Mouse (Mus musculus) megakaryocyte, embryonic 14.5 days (primary cell): ENCODE measurements at regions not wholly inside any gene's neighbourhood (a gene's known extent, or its start where the extent isn't known, plus 50 kb on each side); places are given as distances from the start of the nearest gene placed in this dataset.
"Not testable (repeated sequence)": the region's sequence is repeated elsewhere in the genome, so short reads cannot be mapped to it uniquely, and the experiment has no call there.

Source experiments
- H3K27me3 ChIP-seq: replicated peaks from 2 replicates; pipeline ENCODE3; 2012; ENCODE audit warnings: inconsistent platforms
- H3K36me3 ChIP-seq: replicated peaks from 2 replicates; pipeline ENCODE3; 2012; ENCODE audit warnings: low read length, inconsistent platforms, mixed read lengths
- H3K4me1 ChIP-seq: 2 replicates; pipeline ENCODE4 v1.6.1; 2012; ENCODE audit warnings: inconsistent platforms
- H3K4me3 ChIP-seq: replicated peaks from 2 replicates; pipeline ENCODE3; 2012; ENCODE audit warnings: moderate library complexity, mild to moderate bottlenecking, inconsistent platforms
- H3K9me3 ChIP-seq: 2 replicates; pipeline ENCODE4 v1.6.1; 2012; ENCODE audit warnings: inconsistent platforms
- FLI1 ChIP-seq: IDR thresholded peaks from 2 replicates; pipeline ENCODE4 v1.6.1; 2012; ENCODE audit warnings: low read length, inconsistent platforms, mixed read lengths
- GATA1 ChIP-seq: IDR thresholded peaks from 3 replicates; pipeline ENCODE4 v1.6.1; 2012; ENCODE audit warnings: mixed read lengths, low read length, inconsistent platforms, borderline replicate concordance

GRCm38 (mm10) chr13:81008864-81009766, 125.9 kb downstream of the Arrdc3 start:
- Histone ChIP-seq H3K36me3 (no peaks in the 10 kb centered on the region), H3K9me3 (no peaks in the 10 kb centered on the region; the same call in 1 of the 2 replicates), H3K27me3 (no peaks in the 10 kb centered on the region), H3K4me1 (no peaks in the 10 kb centered on the region), H3K4me3 (no peak overlapping the region)
- TF ChIP-seq GATA1 (no peak), FLI1 (no peak)

GRCm38 (mm10) chr13:81013953-81014352, 130.8 kb downstream of the Arrdc3 start:
- Histone ChIP-seq H3K4me3 (no peak overlapping the region), H3K4me1 (no peaks in the 10 kb centered on the region), H3K9me3 (no peaks in the 10 kb centered on the region; the same call in 1 of the 2 replicates), H3K36me3 (no peaks in the 10 kb centered on the region), H3K27me3 (no peaks in the 10 kb centered on the region)
- TF ChIP-seq GATA1 (no peak), FLI1 (no peak)

- Histone ChIP-seq H3K4me3 (no peak overlapping the region), H3K4me1 (no peaks in the 10 kb centered on the region), H3K36me3 (no peaks in the 10 kb centered on the region), H3K9me3 (0 out of 2 replicates have a peak, but pooled peaks cover 6% of the 10 kb centered on the region), H3K27me3 (no peaks in the 10 kb centered on the region)
- TF ChIP-seq GATA1 = no peak
- TF ChIP-seq FLI1 = no peak
Observed at GRCm38 (mm10) chr13:81020106-81020747, 137.0 kb downstream of the Arrdc3 start.

DNA sequence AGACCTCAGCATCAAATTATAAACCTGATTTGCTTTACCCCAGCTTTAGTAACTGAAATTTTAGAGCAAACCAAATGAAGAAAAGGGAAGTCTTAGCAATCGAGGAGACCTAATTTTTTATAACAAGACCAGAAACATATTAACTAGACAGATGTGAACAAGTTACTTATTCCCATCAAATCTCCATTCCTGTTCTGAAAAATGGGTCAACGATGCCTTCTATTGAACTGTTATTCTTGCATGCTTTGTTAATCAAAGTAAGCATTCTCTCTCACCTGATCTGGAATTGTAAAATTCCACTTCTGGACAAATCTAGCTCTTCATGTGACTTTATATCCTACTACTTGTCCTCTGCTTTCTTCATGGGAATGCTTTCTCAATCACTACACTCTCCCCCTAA, 137.6 kb downstream of the Arrdc3 start:
- H3K4me1 ChIP-seq = no peaks in the 10 kb centered on the region
- no peaks in the 10 kb centered on the region for H3K27me3 ChIP-seq
- no peak overlapping the region for H3K4me3 ChIP-seq
- TF ChIP-seq FLI1 (no peak), GATA1 (no peak)
- no peaks in the 10 kb centered on the region for H3K36me3 ChIP-seq
- H3K9me3 ChIP-seq = peaks cover 11% of the 10 kb centered on the region; the same call in 1 of the 2 replicates

- no peak overlapping the region for H3K4me3 ChIP-seq
- H3K36me3 ChIP-seq = no peaks in the 10 kb centered on the region
- H3K4me1 ChIP-seq = no peaks in the 10 kb centered on the region
- TF ChIP-seq FLI1 (no peak), GATA1 (no peak)
- H3K27me3 ChIP-seq = no peaks in the 10 kb centered on the region
- H3K9me3 ChIP-seq = peaks cover 13% of the 10 kb centered on the region; the same call in 1 of the 2 replicates
Observed at GRCm38 (mm10) chr13:81022410-81022809, 139.2 kb downstream of the Arrdc3 start.

- H3K9me3 ChIP-seq = peaks cover 21% of the 10 kb centered on the region
Observed at GRCm38 (mm10) chr13:81025241-81025760, 142.1 kb downstream of the Arrdc3 start.

DNA sequence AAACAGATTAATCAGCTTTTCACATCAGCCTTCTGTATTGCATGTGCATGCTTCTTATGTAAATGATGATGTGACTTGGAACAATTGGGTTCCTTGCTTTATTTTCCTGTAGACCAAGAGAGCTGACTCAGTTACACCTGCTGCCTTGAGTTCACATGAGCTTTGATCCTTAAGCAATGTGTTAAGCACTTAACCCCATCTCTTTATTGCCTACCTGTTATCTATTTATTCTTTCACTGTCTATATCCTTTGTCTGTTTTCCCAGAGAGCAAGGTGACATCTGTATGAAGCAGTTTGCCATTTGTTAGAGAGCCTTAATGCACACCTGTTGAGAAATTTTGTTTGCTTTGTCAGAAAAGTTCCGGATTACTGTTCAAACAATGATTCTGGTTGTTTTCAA, 154.1 kb downstream of the Arrdc3 start:
- H3K27me3 ChIP-seq = no peaks in the 10 kb centered on the region
- H3K9me3 ChIP-seq = 0 out of 2 replicates have a peak, but pooled peaks cover 5% of the 10 kb centered on the region
- H3K36me3 ChIP-seq = no peaks in the 10 kb centered on the region
- no peaks in the 10 kb centered on the region for H3K4me1 ChIP-seq
- no peak overlapping the region for H3K4me3 ChIP-seq
- TF ChIP-seq FLI1 (no peak), GATA1 (no peak)

More at GRCm38 (mm10) chr13:81025241-81025760, 142.1 kb downstream of the Arrdc3 start:
- not testable (repeated sequence) for H3K27me3 ChIP-seq, H3K36me3 ChIP-seq, H3K4me3 ChIP-seq, H3K4me1 ChIP-seq

DNA sequence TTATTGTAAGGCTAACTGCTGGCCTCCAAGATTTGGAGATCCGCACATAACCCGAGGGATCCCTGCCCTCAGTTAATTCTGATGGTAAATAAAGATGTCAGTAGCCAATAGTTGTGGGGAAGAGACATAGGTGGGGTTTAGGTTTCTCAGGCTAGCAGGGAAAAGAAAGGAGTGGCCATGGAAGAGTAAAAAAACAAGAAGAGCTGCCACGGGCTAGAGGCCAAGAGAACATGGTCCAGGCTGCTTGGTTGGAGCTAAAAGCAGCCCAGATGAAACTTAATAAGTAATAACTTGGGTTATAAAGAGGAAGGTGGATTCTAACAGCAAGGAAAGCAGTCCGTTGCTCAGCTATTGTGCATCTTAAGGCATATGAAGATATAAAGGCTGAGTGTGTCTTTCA, 155.6 kb downstream of the Arrdc3 start:
- Histone ChIP-seq H3K36me3 (no peaks in the 10 kb centered on the region), H3K4me1 (no peaks in the 10 kb centered on the region), H3K27me3 (no peaks in the 10 kb centered on the region), H3K9me3 (no peaks in the 10 kb centered on the region), H3K4me3 (no peak overlapping the region)
- no peak for TF ChIP-seq GATA1
- no peak for TF ChIP-seq FLI1

- Histone ChIP-seq H3K4me3 (no peak overlapping the region), H3K4me1 (no peaks in the 10 kb centered on the region), H3K9me3 (peaks cover 4% of the 10 kb centered on the region; the same call in 1 of the 2 replicates), H3K36me3 (no peaks in the 10 kb centered on the region), H3K27me3 (no peaks in the 10 kb centered on the region)
- no peak for TF ChIP-seq FLI1
- no peak for TF ChIP-seq GATA1
Observed at GRCm38 (mm10) chr13:81040494-81040893, 157.3 kb downstream of the Arrdc3 start.

- no peaks in the 10 kb centered on the region for H3K36me3 ChIP-seq
- no peaks in the 10 kb centered on the region for H3K27me3 ChIP-seq
- no peak overlapping the region for H3K4me3 ChIP-seq
- peaks cover 9% of the 10 kb centered on the region for H3K9me3 ChIP-seq
- TF ChIP-seq FLI1 = no peak
- TF ChIP-seq GATA1 = no peak
- H3K4me1 ChIP-seq = no peaks in the 10 kb centered on the region
Observed at GRCm38 (mm10) chr13:81041646-81042045, 158.5 kb downstream of the Arrdc3 start.
